Mouse (Mus musculus) c-Kit-positive CD71-negative TER-119-negative erythroid progenitor cells, embryonic 14.5 days (primary cell): ENCODE measurements around the gene Wwox.

ENCODE experiments used
- DNase-seq: peaks from one replicate; pipeline ENCODE4 v3.0.0-alpha.2; 2013; ENCODE audit warnings: low read depth

Gene Wwox

DNA sequence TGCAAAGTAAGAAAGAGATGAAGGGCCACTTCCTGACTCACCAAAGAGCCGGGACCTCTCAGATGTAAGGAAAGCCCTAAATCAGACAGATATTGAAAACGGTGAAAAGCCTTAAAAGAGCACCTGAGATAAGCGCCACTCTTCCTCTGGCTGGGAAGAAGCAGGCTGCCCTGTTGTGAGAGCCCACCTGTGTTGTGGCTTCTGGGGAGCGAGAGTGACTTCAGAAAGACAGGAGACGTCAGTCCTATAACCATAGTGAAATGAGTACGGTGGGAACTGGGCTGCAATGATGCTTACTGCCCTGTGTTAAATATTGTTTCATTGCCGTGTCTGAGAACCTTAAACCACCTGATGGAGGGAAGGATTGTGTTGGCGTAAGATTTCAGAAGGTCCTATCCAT lies 431.0 kb downstream of the Wwox start:
- DNase-seq, result no peak

DNA sequence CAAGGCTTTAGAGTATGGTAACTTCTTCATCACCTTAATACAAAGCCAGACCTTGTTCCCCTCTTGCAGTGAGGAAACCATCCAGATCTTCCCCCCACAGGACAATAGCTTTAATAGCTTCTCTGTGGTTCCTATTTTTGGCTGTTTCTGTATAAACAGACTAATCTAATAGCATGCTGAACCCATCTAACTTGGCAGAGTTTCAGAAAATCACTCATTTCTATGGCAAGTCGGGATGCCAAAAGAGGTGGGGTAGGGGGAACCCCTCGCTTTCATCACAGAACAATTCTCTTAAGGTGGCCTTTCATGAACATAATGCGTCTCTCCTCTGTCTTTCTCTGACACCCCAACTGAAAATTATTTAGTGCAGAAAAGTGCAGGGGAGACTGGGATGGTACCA lies 433.0 kb downstream of the Wwox start:
- DNase-seq, result no peak

DNA sequence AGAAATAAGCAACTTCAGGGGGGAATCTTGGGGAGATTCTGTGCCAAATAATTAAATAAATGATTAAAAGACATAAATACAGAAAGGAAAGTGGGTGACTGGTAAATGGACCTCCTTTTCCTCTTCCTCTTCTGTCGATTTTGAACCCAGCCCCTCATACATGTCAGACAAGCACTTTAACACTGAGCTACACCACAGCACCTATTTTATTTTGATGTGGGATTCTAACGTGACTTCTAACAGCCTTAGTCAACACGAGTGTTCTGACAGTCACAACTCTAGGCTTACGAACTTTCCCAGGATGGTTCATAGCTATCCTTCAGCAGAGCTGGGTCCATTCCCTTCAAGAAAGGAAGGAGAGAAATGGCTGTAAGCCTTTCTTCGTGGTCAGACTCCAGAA lies 435.7 kb downstream of the Wwox start:
- DNase-seq, result no peak

DNA sequence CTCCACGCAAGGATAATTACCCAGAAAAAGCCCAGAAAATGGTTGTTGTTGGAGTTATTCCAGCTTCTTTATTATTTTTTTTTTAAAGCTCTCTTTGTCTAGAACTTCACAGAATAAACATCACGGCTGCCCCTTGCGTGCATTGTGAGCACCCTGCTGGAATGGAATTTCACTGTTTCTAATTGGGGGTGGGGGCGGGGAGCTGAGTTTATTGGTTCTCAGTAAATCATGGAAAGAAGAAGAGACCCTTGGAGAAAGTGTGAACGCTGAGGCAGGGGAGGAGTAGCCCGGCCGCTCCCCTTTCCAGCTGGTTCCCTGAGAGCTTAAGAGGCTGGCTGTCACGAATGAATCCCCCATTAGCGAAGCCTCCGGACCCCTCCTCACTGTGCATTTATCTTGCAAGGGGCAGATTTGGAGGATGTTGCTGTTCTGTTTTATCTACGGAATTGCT lies 436.7 kb downstream of the Wwox start:
- no peak for DNase-seq

DNA sequence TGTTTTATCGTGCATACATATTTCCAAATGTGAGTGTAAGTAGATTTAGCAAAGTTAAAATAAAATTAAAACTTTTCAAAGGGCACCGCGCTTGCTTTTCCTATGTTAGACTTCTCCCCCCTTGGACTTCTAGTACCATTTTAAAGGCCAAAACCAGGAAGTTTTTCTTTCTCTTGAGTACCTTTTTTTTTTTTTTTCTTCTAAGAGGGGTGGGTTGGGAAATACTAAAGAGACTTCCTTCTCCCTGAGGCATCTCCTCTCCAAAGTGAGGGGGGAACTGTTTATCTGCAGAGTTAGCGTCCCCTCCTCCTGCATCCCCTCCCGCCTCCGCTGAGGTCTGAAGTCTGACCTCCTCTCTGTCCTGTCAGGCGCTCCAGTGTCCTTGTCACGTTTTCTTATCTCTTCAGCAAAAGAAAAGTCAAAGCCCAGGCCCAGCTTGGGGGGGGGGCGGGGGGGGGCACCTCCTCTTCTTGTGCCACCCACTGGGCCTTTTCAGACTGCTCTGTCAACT lies 437.3 kb downstream of the Wwox start:
- DNase-seq, result no peak

DNA sequence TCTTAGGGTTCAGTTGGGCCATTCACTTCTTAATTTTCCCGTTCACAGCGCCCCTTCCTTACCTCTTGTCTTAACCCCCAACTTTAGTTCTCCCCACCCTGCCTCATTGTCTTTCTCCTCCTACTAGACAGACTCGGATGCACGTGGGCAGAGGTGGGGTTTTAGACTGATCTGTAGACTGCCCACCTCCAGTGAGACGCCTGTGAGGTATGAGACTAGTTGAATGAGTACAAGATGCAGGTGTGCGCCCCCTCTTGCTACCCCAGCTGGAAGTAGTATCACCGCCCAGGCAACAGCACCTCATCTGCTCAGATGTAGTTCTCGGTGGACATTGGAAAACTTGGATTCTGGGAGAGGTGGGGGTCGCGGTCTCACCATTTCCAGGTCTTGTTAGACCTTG lies 437.8 kb downstream of the Wwox start:
- no peak for DNase-seq

DNA sequence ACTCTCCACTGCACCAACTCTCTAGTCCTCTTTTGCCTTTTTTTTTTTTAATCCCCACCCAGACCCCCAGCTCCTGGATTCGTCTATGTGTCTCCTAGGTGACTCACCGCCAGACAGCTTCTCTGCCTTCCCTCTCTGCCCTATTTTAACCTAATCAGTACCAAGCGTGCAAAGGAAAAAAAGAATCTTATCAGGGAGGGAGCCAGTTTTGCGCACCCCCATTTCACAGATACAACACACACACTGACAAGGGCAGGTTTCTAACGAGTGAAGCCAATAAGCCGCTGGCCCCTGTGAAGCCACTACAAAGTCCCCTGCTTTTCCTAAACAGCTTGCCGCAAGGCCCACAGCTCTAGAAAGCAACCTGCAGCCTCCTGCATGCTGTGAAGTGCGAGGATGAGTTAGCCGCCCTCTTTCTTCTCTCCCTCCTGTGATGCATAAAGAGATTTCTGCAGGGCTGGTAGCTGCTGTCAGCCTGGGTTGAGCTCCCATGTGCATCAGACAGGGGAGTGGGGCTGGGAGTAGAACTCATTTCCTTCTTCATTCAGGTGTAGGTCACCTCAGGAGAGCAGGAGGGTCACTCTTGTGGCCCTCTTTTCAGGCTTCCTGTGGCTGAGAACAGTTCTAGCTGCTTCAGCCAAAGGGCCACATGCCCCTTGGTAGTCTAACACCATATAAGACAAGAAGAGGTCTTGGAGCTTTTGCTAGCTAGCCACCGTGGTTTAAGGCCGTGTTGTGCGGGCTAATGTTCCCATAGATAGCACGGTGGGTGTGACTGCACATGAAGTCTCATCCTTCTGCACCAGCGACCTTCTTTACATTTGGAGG lies 439.2 kb downstream of the Wwox start:
- no peak for DNase-seq

DNA sequence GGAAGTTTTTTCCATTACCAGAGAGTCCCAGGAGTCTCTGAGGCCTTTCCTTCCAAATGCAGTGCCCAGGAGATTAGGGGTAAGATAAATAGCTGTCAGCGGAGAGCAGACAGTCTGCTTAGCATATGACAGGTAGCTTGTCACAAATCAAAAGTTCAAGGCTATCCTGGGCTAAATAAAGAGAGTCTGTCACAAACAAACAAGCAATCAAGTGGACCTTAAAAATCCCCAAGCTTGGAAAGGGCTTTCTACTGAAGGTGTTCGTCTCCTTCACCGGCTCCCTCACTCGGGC lies 439.8 kb downstream of the Wwox start:
- no peak for DNase-seq

DNA sequence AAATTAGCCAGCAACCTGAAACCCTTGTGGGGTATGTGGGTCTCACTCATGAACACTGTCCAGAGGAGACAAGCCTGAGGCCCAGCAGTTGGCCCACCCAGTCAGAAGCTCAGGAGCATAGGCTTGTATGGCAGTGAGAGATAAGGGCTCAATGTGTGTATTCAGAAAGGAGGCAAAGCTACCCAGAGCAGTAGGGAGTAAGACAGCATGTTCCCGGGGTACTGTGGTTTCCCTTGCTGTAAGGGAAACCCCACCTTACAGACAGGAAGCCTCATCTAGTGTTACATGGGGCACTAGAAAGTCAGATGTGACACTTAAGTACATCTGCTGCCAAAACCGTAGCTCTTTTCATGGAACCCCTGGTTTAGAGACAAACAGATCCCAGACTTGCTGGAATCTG lies 440.2 kb downstream of the Wwox start:
- DNase-seq, result no peak

DNA sequence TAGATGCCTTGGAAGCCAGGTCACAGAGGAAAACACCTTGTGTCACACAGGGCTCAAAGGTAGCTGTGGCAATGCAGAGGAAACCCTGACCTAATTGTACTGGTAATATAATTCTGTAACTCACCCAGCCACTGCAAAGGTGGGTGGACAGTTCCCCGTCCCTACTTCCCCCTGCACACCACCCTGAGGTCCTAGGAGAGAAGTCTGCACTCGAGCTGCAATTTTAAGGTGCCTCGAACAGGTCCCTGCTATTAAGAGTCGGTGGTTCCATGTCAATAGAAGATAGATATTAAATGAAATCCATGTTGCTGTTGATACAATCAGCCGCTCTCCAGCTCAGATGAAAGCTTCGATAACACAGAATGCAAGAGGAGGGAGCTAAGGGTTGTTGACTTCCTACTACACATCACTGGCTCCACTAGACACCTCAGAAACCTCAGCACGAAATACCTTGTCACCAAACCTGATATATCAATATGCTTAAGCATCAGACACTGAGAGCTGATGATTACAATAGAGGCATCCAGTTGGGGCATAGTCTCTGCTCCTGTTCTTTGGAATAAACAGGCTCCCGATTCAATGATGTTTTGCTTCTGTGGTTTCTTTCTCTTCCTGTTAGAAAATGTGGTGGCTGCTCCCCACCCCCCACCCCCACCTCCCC lies 441.1 kb downstream of the Wwox start:
- DNase-seq, result no peak

DNA sequence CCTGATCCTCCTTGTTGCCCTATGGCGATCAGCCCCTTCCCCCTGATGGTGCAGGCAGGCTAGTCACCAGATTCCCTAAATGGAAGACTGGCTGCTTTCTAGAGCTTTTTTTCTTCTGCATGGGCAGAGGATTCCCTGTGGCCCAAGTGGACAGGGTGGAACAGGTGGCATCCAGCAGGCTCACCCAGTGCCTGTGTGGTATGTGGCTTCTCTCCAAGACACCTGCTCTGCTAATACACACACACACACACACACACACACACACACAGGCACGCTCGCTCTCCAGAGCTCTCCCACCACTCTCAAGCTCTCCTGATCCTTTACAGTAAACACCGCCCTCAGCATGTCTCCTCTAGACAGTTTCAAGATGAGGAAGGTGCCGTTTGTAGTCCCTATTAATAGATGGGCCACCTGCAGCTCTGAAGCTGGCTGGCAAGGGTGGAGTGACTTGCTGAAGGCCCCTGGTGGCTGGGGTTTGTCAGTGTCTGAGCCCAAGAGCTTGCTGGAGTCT lies 442.5 kb downstream of the Wwox start:
- no peak for DNase-seq

DNA sequence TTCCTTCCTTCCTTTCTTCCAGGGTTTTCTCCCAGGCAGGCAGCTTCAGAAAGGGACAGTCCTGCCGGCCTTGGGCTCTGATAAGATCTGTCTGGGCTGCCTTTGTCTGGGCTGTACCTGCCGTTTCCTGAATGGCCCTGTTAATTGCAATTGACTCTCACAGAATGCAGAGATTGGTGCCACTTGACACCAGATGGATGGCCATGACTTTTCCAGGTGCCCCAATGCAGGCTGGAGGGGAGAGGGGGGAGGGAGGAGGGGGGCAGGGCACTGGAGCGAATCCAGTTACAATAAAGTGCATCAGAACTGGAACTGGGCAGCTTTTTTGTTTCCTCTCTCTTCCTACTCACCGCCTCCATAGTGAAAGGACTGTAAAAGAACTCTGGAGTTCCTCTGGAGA lies 443.0 kb downstream of the Wwox start:
- DNase-seq, result no peak

DNA sequence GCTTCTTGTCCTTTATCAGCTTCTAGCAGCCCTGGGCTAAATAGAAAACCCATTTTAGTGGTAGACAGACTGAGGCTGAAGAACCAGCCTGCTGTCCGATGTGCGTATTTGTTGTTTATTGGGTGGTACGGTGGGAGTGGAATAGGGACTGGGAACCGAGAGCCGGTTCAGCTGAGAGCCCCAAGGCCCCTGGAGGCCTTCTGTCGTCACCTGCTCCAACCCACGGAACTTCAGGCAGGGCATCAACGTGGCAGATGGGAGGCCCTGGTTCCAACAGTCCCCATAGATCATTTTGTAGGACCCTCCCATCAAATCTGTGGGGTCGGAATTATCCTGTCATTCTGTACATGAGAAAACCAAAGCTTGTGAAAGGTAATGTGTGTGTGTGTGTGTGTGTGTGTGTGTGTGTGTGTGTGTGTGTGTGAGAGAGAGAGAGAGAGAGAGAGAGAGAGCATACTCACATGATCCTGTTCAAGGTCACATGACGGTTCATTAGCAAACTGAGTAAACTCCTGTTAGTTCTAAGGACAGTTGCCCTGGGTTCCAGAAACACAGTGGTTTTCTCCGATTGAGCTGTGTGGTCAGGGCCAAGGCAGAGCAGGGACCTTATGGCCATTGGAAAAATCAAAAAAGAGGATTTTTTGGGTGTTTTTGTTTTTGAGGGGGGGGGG lies 443.6 kb downstream of the Wwox start:
- DNase-seq, result no peak

DNA sequence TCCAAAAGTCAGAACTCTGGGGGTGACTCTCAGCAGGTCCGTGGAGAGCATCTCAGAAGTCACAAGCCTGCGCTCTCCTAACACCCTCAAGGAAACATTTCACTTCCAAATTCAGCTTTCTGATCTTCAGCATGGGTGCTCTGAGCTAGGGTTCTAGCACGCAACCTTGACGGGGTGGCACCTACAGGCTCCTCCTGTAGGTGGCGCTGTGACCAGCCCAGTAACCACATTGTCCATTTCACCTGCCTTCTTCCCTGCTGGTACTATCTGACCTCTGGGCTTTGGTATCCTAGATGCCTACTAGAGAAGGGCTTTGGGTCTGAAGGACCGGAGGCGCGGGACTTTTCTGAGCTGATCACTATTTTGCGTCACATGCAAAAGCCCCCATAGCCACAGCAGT lies 444.5 kb downstream of the Wwox start:
- DNase-seq, result no peak

DNA sequence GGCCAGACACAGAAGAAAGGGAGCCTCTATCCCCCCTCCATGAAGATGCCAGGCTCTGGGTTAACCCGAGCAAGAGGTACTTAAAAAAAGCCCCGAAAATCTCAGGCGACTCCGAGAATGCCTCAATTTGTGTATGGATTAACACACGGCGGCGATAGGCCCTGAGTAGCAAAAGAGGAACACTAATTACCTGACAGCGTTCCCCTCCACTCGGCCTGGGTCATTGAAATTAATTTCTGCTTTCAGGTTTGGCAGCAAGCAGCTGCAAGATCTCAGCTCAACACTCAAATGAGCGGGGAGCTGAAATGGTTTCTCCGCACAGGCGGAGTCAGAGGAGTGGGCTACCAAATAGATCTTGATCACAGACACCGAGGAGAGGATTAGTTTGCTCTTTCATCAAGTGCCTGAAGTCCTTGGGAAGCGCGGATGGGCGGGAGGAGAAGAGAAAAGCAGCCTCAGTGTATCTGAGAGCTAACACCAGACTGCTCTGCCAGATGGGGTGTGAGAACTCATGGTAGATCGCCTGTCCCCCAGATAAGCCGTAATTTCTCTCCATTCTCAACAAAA lies 445.7 kb downstream of the Wwox start:
- no peak for DNase-seq

DNA sequence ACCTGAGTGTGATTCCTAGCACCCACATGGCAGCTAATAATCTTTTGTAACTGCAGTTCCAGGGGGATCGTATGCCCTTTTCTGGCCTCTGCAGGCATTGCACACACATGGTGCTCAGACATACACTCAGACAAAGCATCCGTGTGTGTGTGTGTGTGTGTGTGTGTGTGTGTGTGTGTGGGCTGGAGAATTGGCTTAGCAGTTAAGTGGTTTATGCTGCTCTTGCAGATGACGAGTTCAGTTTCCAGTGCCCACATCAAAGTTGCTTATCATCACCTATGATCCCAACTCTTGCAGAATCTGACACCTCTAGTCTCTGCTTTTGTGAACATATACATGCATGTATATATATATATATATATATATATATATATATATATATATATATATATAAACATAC lies 448.9 kb downstream of the Wwox start:
- no peak for DNase-seq

DNA sequence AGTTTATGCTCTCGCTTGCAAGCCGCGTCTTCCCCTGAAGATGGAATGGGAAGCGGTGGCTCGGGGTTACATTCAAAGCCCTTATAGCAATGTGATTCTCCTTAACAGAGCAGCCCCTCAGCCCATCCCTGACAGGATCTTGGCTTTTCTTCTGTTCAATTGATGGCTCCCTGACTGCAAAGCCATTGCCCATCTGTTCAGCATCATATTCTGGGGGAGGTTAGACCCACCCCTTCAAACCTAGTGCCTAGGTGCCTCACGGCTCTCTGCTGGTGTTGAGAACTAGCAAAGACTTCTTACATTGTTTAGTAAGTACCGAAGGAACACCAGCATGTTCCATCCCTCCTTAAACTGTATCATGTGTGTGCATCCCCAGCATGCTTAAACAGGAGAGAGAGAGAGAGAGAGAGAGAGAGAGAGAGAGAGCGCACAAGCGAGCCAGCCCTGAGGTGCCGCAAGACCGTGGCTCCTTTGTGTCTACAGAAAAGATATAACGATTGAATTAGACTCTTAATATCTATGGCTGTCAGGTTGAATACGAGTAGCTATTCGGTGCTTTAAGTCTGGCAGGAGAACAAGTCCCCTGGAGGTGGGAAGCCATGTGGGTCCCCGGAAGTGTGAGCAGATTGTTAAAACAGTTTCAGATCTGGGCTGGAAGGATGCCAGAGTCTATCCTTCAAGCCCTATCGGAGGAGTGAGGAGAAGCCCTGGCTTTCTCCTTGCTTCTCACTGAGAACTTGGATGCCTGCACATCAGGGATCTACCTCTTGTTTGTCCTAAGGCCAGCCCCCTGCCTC lies 450.3 kb downstream of the Wwox start:
- no peak for DNase-seq

DNA sequence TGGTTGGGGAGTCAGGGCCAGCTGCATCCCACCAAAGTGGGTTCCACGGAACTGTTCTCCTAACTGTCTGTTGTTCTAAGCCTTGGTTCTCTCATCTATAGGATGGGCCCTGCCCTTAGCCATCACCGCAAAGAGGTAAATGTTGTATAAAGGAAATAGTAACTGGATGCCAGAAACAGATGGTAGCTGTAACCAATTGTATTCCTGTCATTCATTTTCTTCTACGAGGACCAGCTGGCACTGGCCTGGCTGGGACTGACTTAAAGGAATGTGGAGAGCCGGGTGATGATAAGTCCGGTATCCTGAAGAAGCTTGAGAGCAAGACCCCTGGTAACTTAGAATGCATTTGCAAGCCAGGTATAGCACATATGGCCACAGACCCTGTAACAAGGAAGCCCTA lies 451.0 kb downstream of the Wwox start:
- no peak for DNase-seq

DNA sequence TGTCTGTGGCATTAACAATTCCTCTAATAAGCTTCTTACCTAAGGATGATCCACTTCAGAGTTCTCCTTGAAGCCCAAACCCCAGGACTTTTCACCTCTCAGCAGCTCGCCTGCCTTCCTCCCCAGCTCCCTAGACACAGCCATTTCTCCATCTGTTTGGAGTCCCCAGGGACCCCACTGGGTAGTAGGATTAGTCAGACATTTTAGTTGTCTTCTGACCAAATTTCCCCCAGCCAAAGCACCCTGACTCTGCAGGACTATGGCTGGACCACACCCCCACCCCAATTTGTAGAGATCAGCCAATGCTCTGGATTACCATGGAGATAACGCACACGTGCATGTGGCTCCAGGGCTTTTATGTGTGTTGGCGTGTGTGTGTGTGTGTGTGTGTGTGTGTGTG lies 451.8 kb downstream of the Wwox start:
- no peak for DNase-seq

DNA sequence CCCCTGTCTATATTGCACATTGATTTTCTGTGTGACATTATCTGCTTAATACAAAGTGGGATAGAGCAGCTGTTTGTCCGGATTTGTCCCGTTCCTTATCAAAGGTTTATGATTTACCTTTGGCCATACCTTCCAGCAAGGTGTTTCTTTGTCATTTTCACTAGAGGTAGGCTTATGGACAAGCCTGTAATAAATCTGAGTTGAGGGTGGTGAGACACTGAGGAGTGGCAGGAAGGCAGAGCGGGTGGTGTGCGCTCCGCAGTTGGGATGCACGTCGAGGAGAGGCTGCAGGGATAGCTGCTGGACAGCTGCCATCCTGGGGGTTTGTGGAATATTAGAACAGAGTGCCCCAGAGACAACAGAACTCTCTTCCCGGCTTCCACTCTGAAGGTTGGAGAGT lies 458.0 kb downstream of the Wwox start:
- DNase-seq, result no peak

DNA sequence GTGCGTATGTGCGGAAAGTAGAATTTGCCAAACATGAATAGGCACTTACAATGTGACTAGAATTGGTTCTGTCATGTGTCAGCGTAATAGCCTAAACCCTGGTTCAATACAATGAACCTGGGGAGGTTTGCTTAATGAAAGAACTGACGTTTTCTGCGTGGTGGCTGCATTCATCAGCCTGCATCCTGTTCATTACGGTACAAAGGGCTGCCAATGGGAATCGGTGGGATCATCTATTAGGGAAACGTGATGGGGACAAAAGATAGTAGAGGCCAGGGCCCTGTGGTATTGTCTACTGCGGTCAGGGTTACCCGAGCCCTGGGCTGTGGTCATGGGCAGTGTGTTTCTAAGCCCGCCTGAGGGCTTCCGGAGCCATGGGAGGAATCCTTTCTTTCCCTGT lies 459.7 kb downstream of the Wwox start:
- no peak for DNase-seq

DNA sequence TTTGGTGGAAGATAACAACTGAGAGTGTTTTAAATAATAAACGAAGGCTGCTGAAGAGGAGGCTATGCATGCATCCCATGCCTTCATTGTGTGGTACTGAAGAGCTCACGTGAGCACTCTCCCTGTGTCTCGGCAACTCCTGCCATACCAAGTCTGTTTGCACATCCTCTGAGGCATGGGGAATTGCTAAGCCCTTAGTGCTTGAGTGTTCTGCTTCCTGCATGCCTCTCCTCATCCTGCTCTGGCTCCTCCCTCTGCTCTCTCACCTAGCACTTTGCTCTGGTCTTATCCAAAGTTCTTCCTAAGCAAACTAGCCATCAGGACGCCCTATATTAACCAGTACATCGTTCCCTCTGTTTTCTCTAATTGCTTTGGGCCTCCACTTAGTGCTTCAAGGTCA lies 463.1 kb downstream of the Wwox start:
- DNase-seq, result no peak
